Mouse (Mus musculus): ENCODE results near the gene Zbtb44.

DNA sequence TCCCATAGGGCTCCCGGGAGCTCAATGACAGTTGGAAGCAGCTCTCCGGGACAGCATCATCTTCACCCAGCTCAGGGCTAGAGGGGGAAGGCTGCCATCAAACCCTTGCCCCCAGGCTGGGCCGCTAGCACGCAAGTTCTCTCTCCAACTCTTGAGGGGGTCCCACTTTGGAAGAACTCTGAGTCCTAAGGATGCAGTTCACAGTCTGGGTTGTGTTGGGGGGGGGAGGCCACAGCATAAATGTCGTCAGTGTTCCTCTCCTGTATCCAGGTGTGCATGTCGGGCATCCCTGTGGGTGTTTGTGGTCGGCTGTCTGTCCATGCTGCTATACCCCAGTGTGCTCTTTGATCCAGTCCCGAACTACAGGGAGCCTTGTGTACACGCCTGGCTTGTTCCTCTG is 59.1 kb downstream of the Zbtb44 start:
- TF ChIP-seq CTCF (IDR thresholded peaks at IDR 0.05; ENCODE audit: control insufficient read depth, insufficient read depth, low read length) (no peak), POLR2A (IDR thresholded peaks at IDR 0.05; ENCODE audit: borderline replicate concordance, control insufficient read depth, low read depth, low read length) (no peak)

All from bone marrow, adult 2 months (tissue).